Mouse (Mus musculus): Measurements from ENCODE around the gene Krtap4-2.

DNA sequence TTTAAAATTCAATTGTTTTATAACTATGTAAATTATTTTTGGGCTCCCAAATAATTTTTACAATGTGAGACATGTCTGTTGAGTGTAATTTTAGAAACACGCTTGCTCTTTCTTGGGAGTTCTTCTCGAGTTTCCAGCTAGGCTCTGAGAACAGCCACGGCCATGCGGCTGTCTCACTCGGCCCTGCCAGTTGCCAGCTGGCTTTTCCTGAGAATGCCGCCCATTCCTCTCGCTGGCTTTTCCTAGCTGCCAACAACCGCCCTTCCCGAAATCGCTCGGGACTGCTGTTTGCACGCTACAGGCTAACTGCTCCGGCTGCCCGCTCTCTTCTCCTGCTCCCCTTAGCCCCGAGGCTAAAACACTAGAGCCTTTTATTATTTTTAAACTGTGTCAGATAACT, 11.6 kb upstream of the Krtap4-2 start:
- no peak for TF ChIP-seq POLR2A (IDR thresholded peaks at IDR 0.05; ENCODE audit: insufficient read depth, low read depth, low read length)
- TF ChIP-seq CTCF (IDR thresholded peaks at IDR 0.05), result no peak
- no peak for TF ChIP-seq EP300 (IDR thresholded peaks at IDR 0.05; ENCODE audit: insufficient read depth, low read depth, low read length)
